Mouse (Mus musculus) thymus, adult 2 months (tissue): ENCODE data around the gene Cd302.

ENCODE experiments used
- CTCF ChIP-seq: fragments of 200-500 bp; IDR thresholded peaks from 2 replicates; pipeline ENCODE4 v1.5.1; 2012; ENCODE audit warnings: mild to moderate bottlenecking, control low read depth, low read length, moderate library complexity, borderline replicate concordance; ENCODE audit not compliant: control insufficient read depth, poor library complexity, insufficient read depth; ENCODE audit errors: extremely low read depth
- POLR2A ChIP-seq: fragments of 200-500 bp; IDR thresholded peaks from 2 replicates; pipeline ENCODE4 v1.6.1; 2012; ENCODE audit warnings: mild to moderate bottlenecking, low read length, control low read depth, moderate library complexity; ENCODE audit not compliant: control insufficient read depth, poor library complexity, insufficient read depth; ENCODE audit errors: extremely low read depth

GRCm38 (mm10) chr2:60291381-60291780 is 7.1 kb upstream of the Cd302 start:
- TF ChIP-seq CTCF (no peak), POLR2A (no peak)
